Mouse (Mus musculus): Measurements from ENCODE around the gene Rmnd5a.

DNA sequence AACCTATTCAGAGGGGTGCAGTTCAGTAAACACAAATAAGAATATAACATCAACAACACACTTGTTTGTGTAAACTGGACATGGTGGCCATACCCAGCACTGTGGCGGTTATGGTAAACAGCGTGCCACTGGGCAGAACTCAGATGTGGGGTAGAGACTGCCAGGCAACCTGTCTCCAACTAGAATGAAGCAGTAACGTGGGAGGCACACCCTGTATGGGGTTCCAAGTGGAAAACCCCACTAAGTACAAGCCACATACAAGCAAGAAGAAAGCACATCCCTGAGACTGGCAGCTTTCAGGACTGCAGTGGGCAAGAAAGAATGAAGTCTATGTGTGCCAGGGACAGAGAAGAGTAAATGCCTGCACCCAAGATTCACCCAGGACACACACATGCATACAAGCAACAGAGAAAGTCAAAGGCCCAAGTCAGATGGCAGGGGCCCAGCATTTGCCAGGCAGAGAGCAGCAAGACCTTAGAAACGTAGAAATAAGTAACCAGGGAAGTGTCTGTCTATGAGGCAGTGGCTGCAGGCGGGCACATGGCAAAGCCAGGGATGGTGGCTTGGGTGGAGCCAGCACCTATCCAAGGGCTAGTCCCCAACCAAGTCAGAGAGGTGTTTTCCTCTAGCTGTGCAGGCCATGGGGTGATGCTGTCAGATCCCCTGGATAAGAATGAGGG lies 68.3 kb downstream of the Rmnd5a start:
- TF ChIP-seq TAL1 (IDR thresholded peaks at IDR 0.05; ENCODE audit: low read length) (no peak), GATA1 (IDR thresholded peaks at IDR 0.05; ENCODE audit: low read length) (no peak)

Measured in erythroblast, embryonic 14.5 days (primary cell).